Mouse (Mus musculus) forebrain, embryonic 12.5 days (tissue): ENCODE measurements at regions not wholly inside any gene's neighbourhood (a gene's known extent, or its start where the extent isn't known, plus 50 kb on each side); places are given as distances from the start of the nearest gene placed in this dataset.

Source experiments
- ATAC-seq: fragments of 200-750 bp; cut with Nextera tagmentation; 2 replicates; pipeline ENCODE4 v1.8.0; 2017; ENCODE audit warnings: moderate TSS enrichment; ENCODE audit not compliant: low FRiP score
- H3K27ac ChIP-seq: fragments of 300-500 bp; sonication (generic); 2 replicates; pipeline ENCODE4 v1.5.1; 2016; ENCODE audit warnings: mild to moderate bottlenecking
- H3K27me3 ChIP-seq: fragments of 300-500 bp; sonication (generic); 2 replicates; pipeline ENCODE4 v1.6.1; 2016; ENCODE audit warnings: mild to moderate bottlenecking
- H3K36me3 ChIP-seq: fragments of 300-500 bp; sonication (generic); replicated peaks from 2 replicates; pipeline ENCODE4 v1.6.1; 2016; ENCODE audit warnings: mild to moderate bottlenecking
- H3K4me1 ChIP-seq: fragments of 300-500 bp; sonication (generic); 2 replicates; pipeline ENCODE4 v1.6.1; 2016
- H3K4me2 ChIP-seq: fragments of 300-500 bp; sonication (generic); 2 replicates; pipeline ENCODE4 v1.6.1; 2016; ENCODE audit warnings: mild to moderate bottlenecking, moderate library complexity
- H3K4me3 ChIP-seq: fragments of 300-500 bp; sonication (generic); replicated peaks from 2 replicates; pipeline ENCODE4 v1.5.1; 2016; ENCODE audit warnings: mild to moderate bottlenecking
- H3K9ac ChIP-seq: fragments of 300-500 bp; sonication (generic); 2 replicates; pipeline ENCODE4 v1.6.1; 2016; ENCODE audit warnings: mild to moderate bottlenecking
- H3K9me3 ChIP-seq: fragments of 300-500 bp; sonication (generic); 2 replicates; pipeline ENCODE4 v1.6.1; 2016
- WGBS: fragments of 180-500 bp; shearing (Covaris S2); methylation state at CpG from one replicate; pipeline ENCODE4 v1.1.7; 2016; 5-methylcytosine and 5-hydroxymethylcytosine counted together

- no peaks in the 10 kb centered on the region for H3K27me3 ChIP-seq
- H3K9me3 ChIP-seq, result no peaks in the 10 kb centered on the region
- H3K4me1 ChIP-seq, result peaks cover 18% of the 10 kb centered on the region
- no peak overlapping the region for H3K9ac ChIP-seq
- no peaks in the 10 kb centered on the region for H3K36me3 ChIP-seq
- no peak for ATAC-seq
- no peak overlapping the region for H3K27ac ChIP-seq
- H3K4me3 ChIP-seq, result no peak overlapping the region
- no peak overlapping the region for H3K4me2 ChIP-seq
- 68% methylated on average over 13 of the region's 13 CpGs for WGBS
These were observed 180.8 kb downstream of the Stim2 start for GRCm38 (mm10) chr5:54178966-54179547.

DNA sequence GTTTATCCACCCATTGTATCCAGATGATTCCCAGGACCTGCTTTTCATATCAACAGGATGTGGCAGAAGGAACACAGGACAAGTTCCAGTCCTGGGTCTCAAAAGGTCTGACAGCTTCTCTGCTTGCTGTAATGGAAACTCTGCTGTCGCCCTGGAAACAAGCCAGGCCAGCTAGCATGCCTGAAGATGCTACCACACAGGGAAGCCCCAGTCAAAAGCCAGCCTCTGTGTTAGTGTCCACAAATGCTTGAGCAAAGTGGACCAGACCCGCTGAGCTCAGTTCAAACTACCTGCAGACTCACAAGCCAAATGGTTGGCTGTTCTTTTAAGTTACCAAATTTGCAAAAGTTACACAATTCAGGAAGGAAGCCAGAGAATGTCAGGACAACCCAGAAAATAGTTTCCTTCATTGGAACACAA is 181.9 kb downstream of the Stim2 start:
- H3K27ac ChIP-seq, result no peak overlapping the region
- no peak overlapping the region for H3K9ac ChIP-seq
- no peak overlapping the region for H3K4me3 ChIP-seq
- no peak for ATAC-seq
- WGBS, result 55% methylated on average over 2 of the region's 2 CpGs
- H3K27me3 ChIP-seq, result no peaks in the 10 kb centered on the region
- peaks cover 18% of the 10 kb centered on the region for H3K4me1 ChIP-seq
- no peaks in the 10 kb centered on the region for H3K36me3 ChIP-seq
- no peaks in the 10 kb centered on the region for H3K9me3 ChIP-seq
- no peak overlapping the region for H3K4me2 ChIP-seq

DNA sequence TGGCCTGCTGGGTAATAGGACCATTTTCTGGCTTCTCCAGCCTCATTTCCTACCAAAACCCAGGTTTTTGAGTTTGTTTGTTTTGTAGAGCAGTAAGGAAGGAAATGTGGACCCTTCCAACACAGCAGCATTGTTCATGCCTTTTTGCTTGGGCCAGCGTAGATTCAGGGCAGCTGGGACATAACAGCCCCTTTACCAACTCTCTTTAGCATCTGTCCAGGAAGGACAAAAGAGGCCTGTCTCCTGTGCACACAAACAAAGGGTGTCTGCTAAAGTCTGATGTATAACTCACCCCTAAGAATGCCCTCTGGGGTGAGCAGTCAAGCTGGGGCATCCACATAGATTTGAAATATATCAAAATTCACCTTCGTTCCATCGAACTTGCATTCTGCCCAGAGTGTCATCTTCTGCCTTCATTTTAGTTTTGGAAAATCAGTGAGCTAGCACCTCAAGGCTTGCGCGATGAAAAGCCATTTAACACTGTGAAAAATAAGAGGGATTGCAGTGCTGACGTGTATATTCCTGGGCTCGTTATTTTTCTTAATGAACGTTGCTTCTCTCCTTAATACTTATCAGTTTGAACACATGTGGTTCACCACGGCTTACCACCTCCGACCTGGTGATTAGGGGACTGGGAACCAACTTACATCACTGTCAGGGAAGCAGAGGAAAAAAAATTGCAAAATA is 182.5 kb downstream of the Stim2 start:
- peak overlapping the region; percentile 47 for H3K4me2 ChIP-seq
- no peak overlapping the region for H3K9ac ChIP-seq
- H3K27me3 ChIP-seq, result no peaks in the 10 kb centered on the region
- WGBS, result 36% methylated on average over 10 of the region's 10 CpGs
- no peak overlapping the region for H3K27ac ChIP-seq
- no peak; the same call in 1 of the 2 replicates for ATAC-seq
- H3K4me1 ChIP-seq, result peaks cover 18% of the 10 kb centered on the region
- no peak overlapping the region for H3K4me3 ChIP-seq
- H3K36me3 ChIP-seq, result no peaks in the 10 kb centered on the region
- H3K9me3 ChIP-seq, result no peaks in the 10 kb centered on the region

DNA sequence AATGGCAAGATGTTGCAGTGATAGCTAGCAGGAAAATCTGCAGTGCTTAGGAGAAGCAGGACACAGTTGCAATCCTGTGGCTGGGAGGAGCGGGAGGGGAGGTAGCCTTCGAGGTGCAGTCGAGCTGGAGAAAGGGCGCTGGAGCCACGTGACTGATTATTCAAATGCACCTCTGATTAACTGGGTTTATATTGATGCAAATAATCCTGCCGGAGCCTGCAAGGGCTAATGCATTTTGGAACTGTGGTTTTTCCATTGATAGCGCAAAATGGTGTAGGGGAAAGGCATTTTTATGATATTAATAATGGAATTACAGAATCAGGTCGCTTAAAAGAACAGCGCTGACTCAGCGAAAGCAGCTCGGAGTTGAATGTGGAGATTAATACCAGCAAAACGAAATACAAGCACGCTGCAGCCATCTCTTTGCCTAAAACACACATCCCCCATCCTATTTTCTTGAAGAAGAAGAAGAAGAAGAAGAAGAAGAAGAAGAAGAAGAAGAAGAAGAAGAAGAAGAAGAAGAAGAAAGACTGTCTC is 183.1 kb downstream of the Stim2 start:
- Histone ChIP-seq H3K4me1 (peaks cover 18% of the 10 kb centered on the region), H3K4me3 (peak overlapping the region; percentile 13; the same call in 1 of the 2 replicates), H3K36me3 (no peaks in the 10 kb centered on the region), H3K9me3 (no peaks in the 10 kb centered on the region), H3K9ac (no peak overlapping the region), H3K27ac (no peak overlapping the region), H3K27me3 (no peaks in the 10 kb centered on the region), H3K4me2 (peak overlapping the region; percentile 47)
- peak; percentile 76 for ATAC-seq
- 16% methylated on average over 13 of the region's 13 CpGs for WGBS

DNA sequence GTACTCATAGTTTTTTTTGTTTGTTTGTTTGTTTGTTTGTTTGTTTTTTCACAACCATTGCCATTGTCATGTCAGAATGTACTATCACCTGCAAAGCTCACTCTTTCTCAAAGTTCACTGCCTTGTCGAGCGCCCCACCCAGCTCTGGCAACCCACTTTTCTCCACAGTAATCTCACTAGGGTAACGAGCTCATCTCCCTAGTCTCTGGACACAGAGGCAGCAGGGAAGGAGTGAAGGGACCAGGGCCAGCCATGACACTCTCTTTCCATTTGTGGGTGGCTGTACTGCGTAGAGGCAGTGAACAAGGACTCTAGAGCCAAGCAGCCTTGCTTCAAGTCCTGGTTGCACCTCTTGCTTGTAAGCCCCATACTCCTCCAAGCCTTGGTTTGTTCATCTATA is 184.5 kb downstream of the Stim2 start:
- ATAC-seq, result no peak
- Histone ChIP-seq H3K9me3 (no peaks in the 10 kb centered on the region), H3K9ac (no peak overlapping the region), H3K27ac (no peak overlapping the region), H3K36me3 (no peaks in the 10 kb centered on the region), H3K27me3 (no peaks in the 10 kb centered on the region), H3K4me1 (peaks cover 18% of the 10 kb centered on the region), H3K4me3 (no peak overlapping the region), H3K4me2 (no peak overlapping the region)
- WGBS, result 85% methylated on average over 4 of the region's 4 CpGs

DNA sequence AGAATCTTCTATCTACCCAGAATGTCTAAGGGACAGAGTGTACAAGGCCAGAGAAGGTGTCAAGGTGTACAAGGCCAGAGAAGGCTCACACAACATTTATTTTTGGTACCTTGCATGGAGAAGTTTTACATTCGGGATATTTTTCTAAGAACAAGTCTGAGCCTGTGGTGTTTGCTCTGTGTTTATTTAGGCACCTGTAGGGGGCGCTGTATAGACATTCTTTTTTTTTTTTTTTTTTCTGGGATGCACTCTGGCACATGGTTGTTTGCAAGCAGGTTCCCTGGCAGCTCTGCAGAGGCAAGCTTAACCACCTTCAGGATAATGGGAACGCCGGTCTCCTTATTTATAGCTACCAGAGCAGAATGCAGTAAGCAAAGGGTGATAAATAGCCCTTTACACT is 187.4 kb downstream of the Stim2 start:
- 65% methylated on average over 4 of the region's 4 CpGs for WGBS
- H3K9me3 ChIP-seq, result no peaks in the 10 kb centered on the region
- H3K4me3 ChIP-seq, result no peak overlapping the region
- H3K9ac ChIP-seq, result no peak overlapping the region
- H3K27ac ChIP-seq, result no peak overlapping the region
- no peaks in the 10 kb centered on the region for H3K36me3 ChIP-seq
- peaks cover 9% of the 10 kb centered on the region for H3K4me1 ChIP-seq
- H3K4me2 ChIP-seq, result no peak overlapping the region
- no peaks in the 10 kb centered on the region for H3K27me3 ChIP-seq
- no peak for ATAC-seq

- Histone ChIP-seq H3K4me3 (no peak overlapping the region), H3K27ac (no peak overlapping the region), H3K9me3 (no peaks in the 10 kb centered on the region), H3K36me3 (no peaks in the 10 kb centered on the region), H3K4me2 (no peak overlapping the region), H3K4me1 (peaks cover 4% of the 10 kb centered on the region), H3K9ac (no peak overlapping the region), H3K27me3 (no peaks in the 10 kb centered on the region)
- no peak for ATAC-seq
- WGBS, result 87% methylated on average over 11 of the region's 11 CpGs
These were observed 187.9 kb downstream of the Stim2 start for GRCm38 (mm10) chr5:54186076-54186676.

DNA sequence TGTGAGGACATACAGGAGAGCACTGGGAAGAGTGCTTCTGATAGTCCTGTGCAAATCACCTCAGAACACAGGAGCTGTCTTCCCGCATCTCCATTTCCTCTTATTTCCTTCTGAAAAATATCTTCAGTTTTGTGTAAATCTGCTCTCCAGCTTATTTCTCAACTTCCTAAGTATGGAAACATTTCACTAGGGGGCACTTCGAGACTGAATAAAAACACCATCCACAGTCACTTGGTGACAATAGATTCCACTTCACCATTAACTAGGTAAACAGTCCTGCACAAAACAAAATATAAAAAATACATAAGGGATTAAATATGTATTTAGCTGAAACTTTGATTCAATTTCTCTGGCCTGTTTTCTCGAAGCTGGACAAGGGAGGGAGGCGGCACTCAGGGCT is 193.4 kb downstream of the Stim2 start:
- no peak for ATAC-seq
- Histone ChIP-seq H3K27me3 (no peaks in the 10 kb centered on the region), H3K27ac (no peak overlapping the region), H3K36me3 (no peaks in the 10 kb centered on the region), H3K4me2 (no peak overlapping the region), H3K9ac (no peak overlapping the region), H3K4me3 (no peak overlapping the region), H3K9me3 (no peaks in the 10 kb centered on the region), H3K4me1 (0 out of 2 replicates have a peak, but pooled peaks cover 3% of the 10 kb centered on the region)
- WGBS, result 85% methylated on average over 4 of the region's 4 CpGs

- Histone ChIP-seq H3K9ac (no peak overlapping the region), H3K9me3 (no peaks in the 10 kb centered on the region), H3K4me1 (0 out of 2 replicates have a peak, but pooled peaks cover 3% of the 10 kb centered on the region), H3K27ac (no peak overlapping the region), H3K4me2 (no peak overlapping the region), H3K27me3 (no peaks in the 10 kb centered on the region), H3K36me3 (no peaks in the 10 kb centered on the region), H3K4me3 (no peak overlapping the region)
- no peak for ATAC-seq
- 90% methylated on average over 9 of the region's 9 CpGs for WGBS
These were observed 196.5 kb downstream of the Stim2 start for GRCm38 (mm10) chr5:54194846-54195245.

DNA sequence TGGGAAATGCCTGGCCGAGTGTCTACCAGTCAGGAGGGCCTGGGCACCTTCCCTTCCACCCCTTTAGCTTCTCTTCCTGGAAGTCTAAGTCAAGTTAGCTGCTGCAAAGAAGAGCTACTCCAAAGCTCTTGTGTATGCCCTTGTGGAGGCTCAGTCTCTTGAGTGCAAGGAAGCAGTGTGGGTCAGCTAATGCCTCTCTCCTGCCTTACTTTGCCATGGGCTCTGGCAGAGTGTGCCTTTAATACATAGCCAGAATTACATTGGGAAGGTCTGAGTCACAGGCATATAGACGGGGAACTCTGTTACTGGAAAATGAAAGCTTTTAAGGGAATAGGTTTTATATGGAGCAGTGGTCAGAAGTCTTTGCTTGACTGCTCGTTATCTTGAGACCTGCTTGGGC is 201.7 kb downstream of the Stim2 start:
- Histone ChIP-seq H3K4me2 (no peak overlapping the region), H3K9ac (no peak overlapping the region), H3K9me3 (no peaks in the 10 kb centered on the region), H3K4me1 (peaks cover 14% of the 10 kb centered on the region), H3K27ac (no peak overlapping the region), H3K27me3 (no peaks in the 10 kb centered on the region), H3K4me3 (no peak overlapping the region), H3K36me3 (no peaks in the 10 kb centered on the region)
- 60% methylated on average over 3 of the region's 3 CpGs for WGBS
- no peak for ATAC-seq

- Histone ChIP-seq H3K27ac (no peak overlapping the region), H3K36me3 (no peaks in the 10 kb centered on the region), H3K9me3 (no peaks in the 10 kb centered on the region), H3K4me2 (no peak overlapping the region), H3K4me1 (peaks cover 11% of the 10 kb centered on the region), H3K4me3 (no peak overlapping the region), H3K9ac (no peak overlapping the region), H3K27me3 (no peaks in the 10 kb centered on the region)
- no peak for ATAC-seq
- WGBS, result 76% methylated on average over 5 of the region's 5 CpGs
These were observed 202.3 kb downstream of the Stim2 start for GRCm38 (mm10) chr5:54200587-54200986.

- Histone ChIP-seq H3K36me3 (no peaks in the 10 kb centered on the region), H3K4me3 (no peak overlapping the region), H3K27me3 (no peaks in the 10 kb centered on the region), H3K9ac (no peak overlapping the region), H3K27ac (no peak overlapping the region), H3K4me2 (no peak overlapping the region), H3K4me1 (no peaks in the 10 kb centered on the region), H3K9me3 (no peaks in the 10 kb centered on the region)
- no peak for ATAC-seq
These were observed 213.2 kb downstream of the Stim2 start for GRCm38 (mm10) chr5:54211457-54211856.
